Mouse (Mus musculus) layer of hippocampus, adult 9-11 months (tissue): ENCODE measurements around the gene Gm3558.
"Not testable (repeated sequence)": the region's sequence is repeated elsewhere in the genome, so short reads cannot be mapped to it uniquely, and the experiment has no call there.

Experiments used
- DNase-seq: peaks from one replicate; pipeline ENCODE4 v3.0.0; 2022

Gene Gm3558

DNA sequence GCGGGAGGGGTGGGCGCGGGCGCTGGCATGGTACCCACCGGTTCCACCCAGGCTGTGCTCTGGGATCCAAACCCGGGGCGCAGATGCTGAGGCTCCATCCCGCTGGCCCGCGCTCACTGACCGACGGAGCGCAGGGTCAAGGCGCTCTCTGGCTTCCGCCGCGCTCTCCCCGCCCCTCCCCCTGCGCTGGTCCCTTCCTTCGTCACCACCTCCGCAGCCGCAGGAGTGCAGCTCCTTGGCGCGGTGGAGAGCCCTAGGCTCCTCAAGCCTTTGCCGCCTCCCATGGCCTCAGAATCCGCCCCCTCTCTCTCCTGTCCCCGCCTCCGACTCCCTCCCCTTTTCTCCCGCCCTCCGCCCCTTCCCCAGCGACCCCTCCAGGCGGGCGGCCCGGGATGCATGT lies at the start of gene Gm3558:
Gene Gm3558 (minus strand): TSS at position 185 of the 400 bp plus-strand sequence.
- DNase-seq, result not testable (repeated sequence)

DNA sequence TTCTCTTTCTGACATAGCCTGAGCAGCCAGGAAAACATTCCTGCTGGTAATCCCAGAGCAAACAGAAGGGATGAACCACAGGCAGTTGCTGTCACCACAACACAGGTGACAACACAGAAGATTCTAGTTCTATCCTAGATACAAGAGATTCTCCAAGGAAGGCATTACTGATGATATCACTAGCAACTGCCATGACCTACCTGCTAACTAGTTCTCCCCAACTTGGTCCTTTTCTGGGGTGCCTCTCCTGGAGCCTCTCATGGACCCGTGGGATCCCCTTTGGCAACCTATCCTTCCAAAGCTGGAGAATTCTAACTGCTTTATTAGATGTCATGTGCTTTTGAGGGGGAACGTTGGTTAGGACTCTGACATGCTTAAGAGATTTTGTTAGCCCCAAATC lies 27.1 kb upstream of the Gm3558 start, which contains the start of gene Gm10338:
Gene Gm10338 (minus strand): TSS at position 101 of the 400 bp plus-strand sequence.
- not testable (repeated sequence) for DNase-seq

- not testable (repeated sequence) for DNase-seq
Observed at GRCm38 (mm10) chr14:7567890-7568289, 476 bp downstream of the Gm3558 start.

GRCm38 (mm10) chr14:7567266-7567665 lies 1.1 kb downstream of the Gm3558 start:
- DNase-seq, result peak; percentile 4
